Mouse (Mus musculus) midbrain, postnatal 0 days (tissue): ENCODE results near the gene Unc5a. TPM values are rescaled to one million over a fixed set of nuclear protein-coding genes. Genes with fewer than 3 reads are reported as not detected.

Experiments used
- ATAC-seq: fragments of 200-750 bp; cut with Nextera tagmentation; 2 replicates; pipeline ENCODE4 v1.8.0; 2017; ENCODE audit warnings: moderate number of reproducible peaks, mild to moderate bottlenecking, moderate TSS enrichment, moderate library complexity; ENCODE audit not compliant: low FRiP score
- DNase-seq: peaks from one replicate; pipeline ENCODE4 v3.0.0-alpha.2; 2015; ENCODE audit warnings: low spot score
- H3K27ac ChIP-seq: fragments of 300-500 bp; sonication (generic); 2 replicates; pipeline ENCODE4 v1.5.1; 2014; ENCODE audit warnings: low read depth, mild to moderate bottlenecking, low read length, mixed read lengths
- H3K27me3 ChIP-seq: fragments of 300-500 bp; sonication (generic); 2 replicates; pipeline ENCODE4 v1.6.1; 2014; ENCODE audit warnings: low read length, control low read depth, mixed read lengths; ENCODE audit not compliant: insufficient read depth
- H3K36me3 ChIP-seq: fragments of 300-500 bp; sonication (generic); 2 replicates; pipeline ENCODE4 v1.6.1; 2014; ENCODE audit warnings: low read length, control low read depth, mixed read lengths; ENCODE audit not compliant: insufficient read depth
- H3K4me1 ChIP-seq: fragments of 300-500 bp; sonication (generic); 2 replicates; pipeline ENCODE4 v1.6.1; 2014; ENCODE audit warnings: mild to moderate bottlenecking, control low read depth, antibody characterized with exemption, low read length, mixed read lengths; ENCODE audit not compliant: insufficient read depth
- H3K4me2 ChIP-seq: fragments of 300-500 bp; sonication (generic); 2 replicates; pipeline ENCODE4 v1.6.1; 2014; ENCODE audit warnings: low read depth, mild to moderate bottlenecking, low read length, mixed read lengths; ENCODE audit not compliant: poor library complexity, severe bottlenecking
- H3K4me3 ChIP-seq: fragments of 300-500 bp; sonication (generic); 2 replicates; pipeline ENCODE4 v1.5.1; 2014; ENCODE audit warnings: low read depth, mild to moderate bottlenecking, low read length, moderate library complexity
- H3K9ac ChIP-seq: fragments of 300-500 bp; sonication (generic); replicated peaks from 2 replicates; pipeline ENCODE4 v1.6.1; 2014; ENCODE audit warnings: mild to moderate bottlenecking, low read length, moderate library complexity, mixed read lengths; ENCODE audit not compliant: poor library complexity, severe bottlenecking
- H3K9me3 ChIP-seq: fragments of 300-500 bp; sonication (generic); 2 replicates; pipeline ENCODE4 v1.6.1; 2016; ENCODE audit warnings: low read length, control low read depth
- CTCF ChIP-seq: IDR thresholded peaks from 2 replicates; pipeline ENCODE4 v1.5.1; 2016; ENCODE audit warnings: antibody characterized with exemption, mild to moderate bottlenecking
- WGBS: fragments of 180-500 bp; shearing (Covaris S2); extraction: QIAGEN DNeasy Blood & Tissue Kit; methylation state at CpG from one replicate; pipeline ENCODE4 v1.1.7; 2014; 5-methylcytosine and 5-hydroxymethylcytosine counted together
- polyA plus RNA-seq: library from polyadenylated mRNA; unstranded; fragments of >200 nt; fragmentation: Nextera tagmentation; extraction: Ambion mirVana; gene quantifications from 2 replicates; pipeline ENCODE4 v1.2.1, GENCODE M21; 2015
- total RNA-seq: library from RNA; depleted of rRNA; stranded (reverse); fragments of >200 nt; gene quantifications from 2 replicates; pipeline ENCODE4 v1.2.3, GENCODE M21; 2014

Unc5a gene
- total and polyA plus RNA-seq, 2 experiments from 2014 or later: 14.3 to 29.0 TPM

DNA sequence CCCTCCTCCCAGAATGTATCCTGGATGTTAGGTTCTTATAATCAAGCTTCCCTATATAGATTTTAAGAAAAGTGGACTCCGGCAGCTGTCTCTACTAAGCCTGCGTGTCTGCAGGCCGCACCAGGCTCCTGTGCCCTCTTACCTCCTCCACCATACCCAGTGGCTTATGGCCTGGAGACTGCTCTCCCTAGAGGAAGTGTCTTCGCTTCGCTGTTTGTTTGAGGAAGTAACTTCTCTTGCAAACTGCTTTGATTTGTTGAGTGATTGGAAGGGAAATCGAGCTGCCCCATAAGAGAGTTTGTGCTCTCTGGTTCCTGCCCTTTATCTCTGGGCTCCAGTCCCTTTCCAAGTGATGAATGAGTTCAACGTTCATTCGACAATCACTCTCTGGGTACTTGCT is 33.8 kb downstream of the Unc5a start:
- 86% methylated on average over 8 of the region's 8 CpGs for WGBS

GRCm38 (mm10) chr13:54983614-54984013 is 34.4 kb downstream of the Unc5a start:
- Histone ChIP-seq H3K4me3 (no peak overlapping the region), H3K4me2 (no peak overlapping the region), H3K4me1 (no peaks in the 10 kb centered on the region), H3K36me3 (no peaks in the 10 kb centered on the region), H3K27me3 (no peaks in the 10 kb centered on the region), H3K9me3 (no peaks in the 10 kb centered on the region), H3K9ac (no peak overlapping the region), H3K27ac (no peak overlapping the region)
- DNase-seq (no peak), ATAC-seq (no peak)
- peak; percentile 53 for TF ChIP-seq CTCF
- 62% methylated on average over 2 of the region's 2 CpGs for WGBS

More for the DNA sequence above, 33.8 kb downstream of the Unc5a start:
- TF ChIP-seq CTCF: no peak
- H3K36me3 ChIP-seq: no peaks in the 10 kb centered on the region
- H3K4me3 ChIP-seq: no peak overlapping the region
- H3K9me3 ChIP-seq: no peaks in the 10 kb centered on the region
- ATAC-seq: no peak
- H3K4me1 ChIP-seq: 0 out of 2 replicates have a peak, but pooled peaks cover 3% of the 10 kb centered on the region
- H3K27ac ChIP-seq: no peak overlapping the region
- no peak overlapping the region for H3K9ac ChIP-seq
- DNase-seq: no peak
- H3K27me3 ChIP-seq: no peaks in the 10 kb centered on the region
- H3K4me2 ChIP-seq: no peak overlapping the region

DNA sequence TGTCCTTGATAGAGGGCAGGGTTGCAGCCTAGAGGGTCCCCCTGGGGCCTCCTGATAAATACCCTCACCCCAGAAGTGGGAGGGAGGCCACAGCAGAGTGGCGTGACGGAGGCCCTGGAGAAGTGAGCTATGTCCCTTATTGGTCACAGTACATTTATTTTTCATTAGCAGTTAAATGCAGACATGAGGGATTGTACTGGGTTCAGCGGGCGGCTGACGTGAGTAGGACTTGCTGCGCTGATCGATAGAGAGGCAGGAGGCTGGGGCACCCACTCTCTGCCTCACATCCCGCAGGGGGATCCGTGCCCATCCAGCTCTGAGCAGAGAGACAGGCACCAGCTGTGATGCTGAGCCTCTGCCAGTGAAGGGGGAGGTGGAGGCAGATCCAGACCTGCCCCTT is 38.2 kb downstream of the Unc5a start:
- no peak overlapping the region for H3K27ac ChIP-seq
- H3K4me3 ChIP-seq: no peak overlapping the region
- no peaks in the 10 kb centered on the region for H3K27me3 ChIP-seq
- ATAC-seq (no peak), DNase-seq (no peak)
- no peak overlapping the region for H3K4me2 ChIP-seq
- no peaks in the 10 kb centered on the region for H3K4me1 ChIP-seq
- TF ChIP-seq CTCF: no peak
- peaks cover 16% of the 10 kb centered on the region for H3K36me3 ChIP-seq
- H3K9ac ChIP-seq: no peak overlapping the region
- WGBS: 50% methylated on average over 9 of the region's 9 CpGs
- no peaks in the 10 kb centered on the region for H3K9me3 ChIP-seq

DNA sequence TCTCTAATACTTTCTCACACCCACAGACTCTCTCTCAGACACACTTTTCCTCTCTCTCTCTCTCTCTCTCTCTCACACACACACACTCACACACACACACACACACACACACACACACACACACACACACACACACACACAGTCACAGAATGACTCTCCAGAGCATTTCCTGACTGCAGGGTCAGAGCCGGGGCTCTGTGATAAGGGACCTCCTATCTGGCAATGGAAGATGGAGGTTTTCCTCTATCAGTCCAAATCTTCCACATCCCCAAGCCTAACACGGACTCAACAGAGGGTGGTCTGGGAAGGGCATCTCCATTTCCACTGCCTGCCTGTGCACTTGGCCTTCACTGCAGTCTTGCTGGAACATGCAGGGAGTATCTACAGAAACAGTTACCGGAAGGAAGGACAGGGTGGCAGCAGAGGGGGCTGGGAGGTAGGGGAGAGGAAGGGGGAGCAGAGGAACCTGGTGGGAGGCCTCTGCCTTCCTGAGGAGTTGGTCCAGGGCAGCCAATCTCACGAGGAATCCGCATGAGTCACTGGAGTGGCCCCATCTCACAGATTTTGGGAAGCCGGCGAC is 39.1 kb downstream of the Unc5a start:
- Histone ChIP-seq H3K4me3 (no peak overlapping the region), H3K4me2 (no peak overlapping the region), H3K9ac (no peak overlapping the region), H3K36me3 (peaks cover 21% of the 10 kb centered on the region), H3K4me1 (no peaks in the 10 kb centered on the region), H3K27me3 (no peaks in the 10 kb centered on the region), H3K27ac (no peak overlapping the region), H3K9me3 (no peaks in the 10 kb centered on the region)
- TF ChIP-seq CTCF: no peak
- DNase-seq (no peak), ATAC-seq (no peak)
- WGBS: 56% methylated on average over 7 of the region's 7 CpGs

DNA sequence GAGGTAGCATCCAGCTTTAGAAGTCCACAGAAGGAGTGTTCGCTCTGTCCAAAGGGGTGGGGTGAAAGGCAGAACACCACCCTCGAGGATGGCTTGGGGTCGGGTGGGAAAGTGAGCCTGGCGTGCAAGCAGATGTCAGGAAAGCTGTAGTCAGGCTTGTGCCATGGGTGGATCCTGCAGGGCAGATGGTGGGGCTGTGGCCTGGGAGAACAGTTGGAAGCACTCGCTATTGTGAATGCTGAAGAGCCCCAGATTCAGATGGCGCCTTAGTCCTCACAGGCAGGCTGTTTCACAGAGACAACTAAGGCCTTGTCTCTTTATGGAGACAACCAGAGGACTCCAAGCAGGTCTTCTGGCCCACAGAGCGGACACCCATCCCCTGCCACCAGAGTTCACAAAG is 43.0 kb downstream of the Unc5a start:
- DNase-seq (no peak), ATAC-seq (no peak)
- no peak for TF ChIP-seq CTCF
- Histone ChIP-seq H3K27ac (no peak overlapping the region), H3K9ac (no peak overlapping the region), H3K27me3 (no peaks in the 10 kb centered on the region), H3K36me3 (peaks cover 35% of the 10 kb centered on the region), H3K4me2 (no peak overlapping the region), H3K9me3 (no peaks in the 10 kb centered on the region), H3K4me3 (no peak overlapping the region), H3K4me1 (no peaks in the 10 kb centered on the region)
- 86% methylated on average over 7 of the region's 7 CpGs for WGBS

DNA sequence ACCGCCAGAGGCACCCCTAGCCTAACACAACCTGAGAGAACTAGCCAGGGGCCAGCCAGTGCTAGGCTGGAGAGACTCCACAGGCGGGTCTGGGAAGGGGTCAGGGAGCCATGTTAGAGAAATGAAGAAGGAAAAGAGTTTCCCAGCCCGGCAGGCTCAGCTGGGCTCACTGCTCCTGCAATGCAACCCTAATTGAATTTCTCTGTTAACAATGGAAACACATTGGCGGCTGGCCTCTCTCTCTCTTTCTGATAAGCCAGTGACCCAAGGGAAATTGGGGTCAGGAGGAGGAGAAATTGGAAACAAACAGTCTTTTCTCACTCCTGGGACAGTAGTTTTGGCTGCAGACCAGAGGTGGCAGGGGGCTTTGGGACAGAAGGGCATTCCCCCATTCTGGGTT is 45.4 kb downstream of the Unc5a start:
- Histone ChIP-seq H3K27me3 (no peaks in the 10 kb centered on the region), H3K9me3 (no peaks in the 10 kb centered on the region), H3K27ac (no peak overlapping the region), H3K4me2 (no peak overlapping the region), H3K9ac (no peak overlapping the region), H3K4me1 (no peaks in the 10 kb centered on the region), H3K36me3 (peaks cover 49% of the 10 kb centered on the region), H3K4me3 (no peak overlapping the region)
- no peak for ATAC-seq
- 23% methylated on average over 4 of the region's 4 CpGs for WGBS
- no peak for TF ChIP-seq CTCF
- DNase-seq: peak; percentile 52
